Mouse (Mus musculus): ENCODE measurements around the gene Ptgs2. TPM values are rescaled to one million over a fixed set of nuclear protein-coding genes. Genes with fewer than 3 reads are reported as not detected.

Ptgs2 gene
- 10 to 100 TPM; 15.5 to 17.8 (median 16.7) TPM for total RNA-seq (2022)

DNA sequence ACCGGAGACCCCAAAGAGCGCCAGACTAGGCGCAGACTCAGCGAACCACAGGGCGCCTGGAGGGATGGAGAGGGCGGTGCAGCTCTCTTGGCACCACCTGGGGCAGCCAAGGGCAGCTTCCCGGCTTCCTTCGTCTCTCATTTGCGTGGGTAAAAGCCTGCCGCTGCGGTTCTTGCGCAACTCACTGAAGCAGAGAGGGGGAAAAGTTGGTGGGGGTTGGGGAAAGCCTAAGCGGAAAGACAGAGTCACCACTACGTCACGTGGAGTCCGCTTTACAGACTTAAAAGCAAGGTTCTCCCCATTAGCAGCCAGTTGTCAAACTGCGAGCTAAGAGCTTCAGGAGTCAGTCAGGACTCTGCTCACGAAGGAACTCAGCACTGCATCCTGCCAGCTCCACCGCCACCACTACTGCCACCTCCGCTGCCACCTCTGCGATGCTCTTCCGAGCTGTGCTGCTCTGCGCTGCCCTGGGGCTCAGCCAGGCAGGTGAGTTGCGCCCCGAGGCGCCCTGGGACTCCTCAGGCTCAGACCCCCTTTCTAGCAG lies at the start of gene Ptgs2:
Ptgs2 (plus strand) TSS at position 242 of the 544 bp plus-strand sequence.
- DNase-seq (ENCODE audit: low spot score in 2 of 2): peak; percentile 35

DNA sequence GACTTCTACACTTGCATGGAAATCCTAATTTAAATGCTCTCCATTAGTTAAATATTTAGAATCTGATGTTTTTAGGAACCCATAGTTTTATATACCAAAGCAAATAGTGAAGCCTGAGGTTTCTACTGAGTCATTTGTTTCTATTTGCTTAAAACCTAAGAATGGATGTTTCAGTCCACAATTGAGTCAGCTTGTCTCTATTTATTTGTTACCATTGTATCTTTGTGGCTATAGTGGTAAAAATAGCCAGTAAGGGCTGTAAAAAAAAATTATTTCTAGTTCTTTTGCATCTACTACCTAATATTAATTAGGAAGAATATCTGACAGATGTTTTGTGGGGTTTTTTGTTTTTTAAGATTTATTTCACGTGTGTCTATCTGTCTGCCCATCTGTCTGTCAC lies 49.6 kb upstream of the Ptgs2 start:
- no peak for DNase-seq (ENCODE audit: low spot score in 2 of 2)

DNA sequence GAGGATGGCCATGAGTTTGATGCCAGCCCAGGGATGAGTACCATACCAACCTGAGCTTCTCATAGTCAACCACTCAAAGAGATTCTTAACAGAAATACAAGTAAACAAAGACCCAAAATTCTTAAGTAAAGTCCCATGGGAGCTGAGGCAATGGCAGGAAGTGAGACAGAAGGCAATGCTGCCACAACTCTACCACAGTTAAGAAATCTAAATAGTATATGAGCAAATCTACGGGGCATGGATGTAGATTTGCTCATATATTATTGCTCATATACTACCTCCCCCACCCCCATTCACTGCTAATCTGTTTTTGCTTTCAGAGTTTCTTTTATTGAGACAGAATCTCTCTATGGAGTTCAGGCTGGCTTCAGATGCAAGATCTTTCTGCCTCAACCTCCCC lies 34.1 kb upstream of the Ptgs2 start:
- no peak for DNase-seq (ENCODE audit: low spot score in 2 of 2)

DNA sequence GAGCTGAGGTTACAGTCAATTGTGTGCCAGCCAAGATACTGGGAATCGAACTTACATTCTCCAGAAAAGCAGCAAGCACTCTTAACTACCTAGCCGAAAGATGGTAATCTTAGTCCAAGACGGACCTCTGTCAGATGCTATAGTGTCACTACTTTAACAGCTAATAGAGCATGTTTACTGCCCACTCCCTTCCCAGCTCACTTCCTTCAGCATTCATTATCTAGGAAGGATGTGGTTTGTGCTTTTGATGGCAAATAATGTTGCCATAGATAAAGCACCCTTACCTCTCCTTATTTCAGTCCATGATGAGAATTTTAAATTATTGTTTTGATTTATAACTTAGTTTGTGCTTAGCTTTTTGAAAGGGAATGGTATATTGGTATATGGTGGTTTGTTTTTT lies 27.0 kb upstream of the Ptgs2 start:
- no peak for DNase-seq (ENCODE audit: low spot score in 2 of 2)

DNA sequence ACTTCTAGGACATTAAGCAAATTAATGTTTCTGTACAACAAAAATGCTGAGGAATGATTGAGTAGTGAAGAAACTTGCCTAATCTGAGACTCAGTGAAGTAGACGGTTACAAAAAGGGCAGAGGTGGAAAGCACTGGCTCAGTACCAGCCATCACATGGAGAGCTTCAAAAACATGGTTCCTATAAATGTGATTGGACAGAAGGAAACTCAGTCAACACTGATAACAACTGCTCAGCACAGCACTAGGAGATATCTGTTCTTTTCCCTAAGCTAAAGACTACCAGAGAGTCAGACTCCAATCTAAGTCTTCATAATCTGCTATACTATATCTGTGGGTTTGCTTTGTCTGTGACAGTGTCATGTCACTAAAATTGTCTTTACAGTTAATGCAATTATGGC lies 25.2 kb upstream of the Ptgs2 start:
- DNase-seq (ENCODE audit: low spot score in 2 of 2): no peak

DNA sequence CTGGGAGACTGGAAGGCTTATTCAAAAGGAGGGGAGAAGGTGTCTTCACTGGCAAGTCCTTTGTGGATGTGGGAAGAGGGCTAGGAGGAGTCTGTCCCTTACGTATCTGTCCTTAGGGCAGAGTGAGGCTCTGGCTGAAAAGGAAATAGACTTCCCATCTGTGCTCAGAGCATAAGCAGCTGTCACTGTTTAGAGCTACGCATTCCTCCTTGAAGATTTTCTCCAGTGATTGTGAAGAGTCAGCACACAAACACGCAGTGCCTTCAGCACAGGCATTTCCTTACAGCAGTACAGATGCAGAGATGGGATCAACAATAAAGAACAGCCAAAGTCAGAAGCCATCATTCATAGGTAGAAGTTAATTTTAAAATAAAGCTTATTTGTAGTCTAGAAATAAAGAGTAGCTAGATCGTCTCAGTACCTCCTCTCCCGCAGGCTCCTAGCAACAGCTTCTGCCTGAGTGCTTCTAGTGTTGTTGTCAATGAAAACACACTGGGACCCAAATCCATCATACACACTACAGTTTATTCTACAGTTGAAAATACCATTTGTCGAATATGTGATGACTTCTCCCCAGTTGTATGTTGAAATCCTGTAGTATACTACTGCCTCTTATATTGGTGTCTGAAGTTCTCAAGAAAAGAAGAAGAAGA lies 10.7 kb upstream of the Ptgs2 start:
- DNase-seq (ENCODE audit: low spot score in 2 of 2): no peak

DNA sequence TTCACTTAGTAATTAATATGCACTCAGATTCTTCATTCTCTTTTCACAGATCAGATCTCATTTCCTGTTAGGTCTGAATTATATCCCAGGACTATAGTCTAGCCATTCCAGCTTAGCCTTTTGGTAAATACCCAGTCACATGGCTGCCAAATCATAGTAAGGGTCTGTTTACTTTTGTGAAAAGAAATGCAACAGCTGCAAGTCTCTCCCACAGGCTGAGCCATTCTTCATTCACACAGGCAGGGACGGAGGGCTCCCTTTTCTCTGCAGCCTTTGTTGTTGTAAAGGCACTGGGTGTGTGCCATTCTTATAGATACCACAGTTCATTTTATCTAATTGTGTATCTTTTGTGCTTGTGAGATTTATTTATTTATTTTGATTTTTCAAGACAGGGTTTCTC lies 9.6 kb upstream of the Ptgs2 start:
- DNase-seq (ENCODE audit: low spot score in 2 of 2): no peak

DNA sequence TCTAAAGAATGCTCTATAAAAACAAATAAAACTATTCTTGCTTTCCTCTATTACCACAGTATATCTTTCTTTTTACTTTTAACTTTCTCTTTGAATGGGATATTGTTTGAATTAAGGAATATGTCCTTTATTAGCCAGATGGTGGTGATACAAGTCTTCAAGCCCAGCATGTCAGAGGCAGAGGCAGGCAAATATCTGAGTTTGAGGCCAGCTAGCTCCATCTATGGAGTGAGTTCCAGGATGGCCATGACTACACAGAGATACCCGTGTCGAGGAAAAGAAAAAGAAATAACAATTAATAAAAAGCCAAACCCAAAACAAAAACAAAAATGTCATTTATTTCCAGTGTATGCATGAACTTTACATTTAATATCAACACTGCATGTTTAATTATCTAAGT lies 2.8 kb upstream of the Ptgs2 start:
- no peak for DNase-seq (ENCODE audit: low spot score in 2 of 2)

DNA sequence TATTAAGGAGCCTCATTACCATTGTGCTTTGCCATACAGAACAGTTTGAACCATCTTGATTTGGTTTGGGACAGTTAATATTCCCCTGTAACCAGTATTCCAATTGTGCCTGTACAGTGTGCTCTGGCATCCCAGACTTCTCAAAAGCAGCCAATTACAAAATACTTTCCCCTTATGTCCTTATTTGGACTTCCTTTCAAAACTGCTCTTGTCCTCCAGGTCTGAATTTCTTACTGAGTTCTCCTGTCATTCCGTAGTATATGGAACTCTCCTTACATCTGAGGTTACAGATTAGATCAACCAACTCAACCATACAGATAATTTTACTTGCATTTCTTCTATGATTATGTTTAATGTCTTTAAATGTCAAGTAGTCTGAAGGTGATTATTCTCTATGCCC lies 2.1 kb upstream of the Ptgs2 start:
- DNase-seq (ENCODE audit: low spot score in 2 of 2): no peak

DNA sequence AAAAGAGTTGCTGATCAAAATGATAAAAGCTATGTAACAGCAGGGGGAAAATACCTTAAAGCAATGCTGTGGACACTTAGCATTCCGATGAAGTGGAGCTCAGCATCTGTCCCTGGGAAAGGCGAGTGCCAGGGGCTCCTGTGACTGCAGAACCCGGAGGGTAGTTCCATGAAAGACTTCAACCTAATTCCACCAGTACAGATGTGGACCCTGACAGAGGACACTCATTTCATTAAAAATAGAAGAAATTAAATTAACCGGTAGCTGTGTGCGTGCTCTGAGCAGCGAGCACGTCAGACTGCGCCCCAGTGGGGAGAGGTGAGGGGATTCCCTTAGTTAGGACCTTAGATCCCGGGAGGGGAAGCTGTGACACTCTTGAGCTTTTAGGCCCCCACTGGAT lies 457 bp upstream of the Ptgs2 start:
- no peak for DNase-seq (ENCODE audit: low spot score in 2 of 2)

DNA sequence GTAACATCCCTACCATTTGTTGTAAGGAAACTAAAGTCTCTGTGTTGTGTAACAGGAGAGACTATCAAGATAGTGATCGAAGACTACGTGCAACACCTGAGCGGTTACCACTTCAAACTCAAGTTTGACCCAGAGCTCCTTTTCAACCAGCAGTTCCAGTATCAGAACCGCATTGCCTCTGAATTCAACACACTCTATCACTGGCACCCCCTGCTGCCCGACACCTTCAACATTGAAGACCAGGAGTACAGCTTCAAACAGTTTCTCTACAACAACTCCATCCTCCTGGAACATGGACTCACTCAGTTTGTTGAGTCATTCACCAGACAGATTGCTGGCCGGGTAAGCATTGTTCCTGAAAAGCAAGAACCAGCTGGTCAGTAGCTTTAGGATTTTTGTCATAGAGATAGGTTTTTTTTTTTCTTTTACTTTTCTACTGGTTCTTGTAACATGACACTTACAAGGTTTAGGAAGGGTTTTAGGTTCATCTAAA lies 4.4 kb downstream of the Ptgs2 start:
- DNase-seq (ENCODE audit: low spot score in 2 of 2): no peak

DNA sequence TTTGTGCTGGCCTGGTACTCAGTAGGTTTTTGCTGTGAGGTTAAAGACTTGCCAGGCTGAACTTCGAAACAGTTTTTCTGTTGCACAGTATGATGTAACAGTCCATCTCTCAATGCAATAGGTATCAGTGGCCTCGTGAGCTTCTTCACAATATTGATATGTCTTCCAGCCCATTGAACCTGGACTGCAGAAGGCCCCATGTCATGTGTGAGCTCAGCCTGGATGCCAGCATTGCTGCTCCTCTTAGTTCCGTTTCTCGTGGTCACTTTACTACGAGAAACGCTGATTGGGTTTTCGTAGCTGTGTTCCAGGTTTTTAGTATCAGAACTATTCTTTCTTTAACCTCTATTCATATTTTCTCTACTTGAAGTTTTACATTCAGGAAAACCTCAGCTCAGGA lies 6.9 kb downstream of the Ptgs2 start:
- DNase-seq (ENCODE audit: low spot score in 2 of 2): no peak

DNA sequence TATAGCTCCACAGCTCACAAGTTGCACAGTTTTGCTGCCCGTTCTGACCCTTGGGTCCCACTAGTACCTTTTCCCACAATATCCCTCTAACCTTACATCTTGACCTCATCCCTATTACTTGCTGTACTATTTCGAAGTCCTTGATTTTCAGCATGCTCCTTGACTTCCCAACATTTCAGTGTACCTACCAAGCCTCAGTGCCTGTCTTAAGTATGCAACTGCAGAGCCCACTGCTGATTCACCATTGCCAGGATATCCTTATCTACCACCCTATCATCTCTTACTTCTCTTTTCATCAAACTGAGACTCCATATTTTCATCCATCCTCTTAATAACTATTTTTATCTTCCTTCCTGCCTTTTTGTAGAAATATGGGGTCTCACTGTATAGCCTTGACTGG lies 9.8 kb downstream of the Ptgs2 start:
- no peak for DNase-seq (ENCODE audit: low spot score in 2 of 2)

DNA sequence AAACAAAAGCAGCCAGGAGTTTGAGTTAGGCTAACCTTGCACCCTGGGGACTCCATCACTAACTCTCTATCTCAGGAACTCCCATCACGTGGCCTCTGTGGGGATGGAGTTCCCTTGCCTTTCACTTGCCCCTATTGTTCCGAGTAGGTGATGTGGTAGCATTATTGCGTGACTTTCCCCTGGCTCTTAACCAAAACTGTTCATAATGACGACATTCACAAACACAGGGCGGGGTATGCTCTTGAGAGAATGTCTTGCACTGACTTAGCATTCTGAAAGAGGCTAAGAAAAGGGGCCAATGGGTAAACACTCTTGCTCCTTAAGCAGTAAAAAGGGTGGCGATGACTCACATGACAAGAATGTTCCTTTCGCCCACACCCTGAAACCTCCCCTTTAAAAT lies 15.5 kb downstream of the Ptgs2 start:
- DNase-seq (ENCODE audit: low spot score in 2 of 2): no peak

DNA sequence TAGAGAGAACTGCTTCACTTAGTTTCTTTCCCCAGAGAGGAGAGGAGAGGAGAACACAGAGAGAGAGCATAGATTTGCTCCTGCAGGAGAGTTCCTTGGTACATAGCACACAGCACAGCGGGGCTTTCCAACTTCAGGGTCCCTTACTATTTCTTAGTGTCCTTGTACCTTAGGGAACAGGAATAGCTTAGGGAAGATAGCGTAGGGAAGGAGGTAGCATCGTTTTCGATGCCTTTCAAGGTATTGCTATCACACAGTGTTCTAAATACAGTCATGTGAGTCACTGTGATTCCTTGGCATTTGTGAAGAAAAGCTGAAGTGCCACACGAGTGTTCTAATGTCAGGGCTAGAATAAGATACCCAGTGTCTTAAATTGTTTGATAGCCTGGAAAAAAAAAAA lies 18.5 kb downstream of the Ptgs2 start:
- DNase-seq (ENCODE audit: low spot score in 2 of 2): no peak

DNA sequence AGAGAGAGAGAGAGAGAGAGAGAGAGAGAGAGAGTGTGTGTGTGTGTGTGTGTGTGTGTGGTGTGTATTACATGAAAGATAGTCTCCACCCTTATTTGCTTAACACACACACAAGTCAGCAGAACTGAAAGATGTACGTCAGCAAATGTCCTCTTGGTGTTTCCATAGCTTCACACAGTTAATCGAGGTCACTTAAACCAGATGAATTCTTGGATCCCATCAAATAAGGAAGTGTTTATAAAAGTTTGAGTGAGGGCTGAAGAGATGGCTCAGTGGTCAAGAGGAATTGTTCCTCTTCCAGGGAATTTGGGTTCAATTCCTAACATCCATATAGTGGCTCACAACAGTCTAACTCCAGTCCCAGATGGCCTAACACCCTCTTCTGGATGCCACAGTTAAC lies 25.7 kb downstream of the Ptgs2 start:
- no peak for DNase-seq (ENCODE audit: low spot score in 2 of 2)

DNA sequence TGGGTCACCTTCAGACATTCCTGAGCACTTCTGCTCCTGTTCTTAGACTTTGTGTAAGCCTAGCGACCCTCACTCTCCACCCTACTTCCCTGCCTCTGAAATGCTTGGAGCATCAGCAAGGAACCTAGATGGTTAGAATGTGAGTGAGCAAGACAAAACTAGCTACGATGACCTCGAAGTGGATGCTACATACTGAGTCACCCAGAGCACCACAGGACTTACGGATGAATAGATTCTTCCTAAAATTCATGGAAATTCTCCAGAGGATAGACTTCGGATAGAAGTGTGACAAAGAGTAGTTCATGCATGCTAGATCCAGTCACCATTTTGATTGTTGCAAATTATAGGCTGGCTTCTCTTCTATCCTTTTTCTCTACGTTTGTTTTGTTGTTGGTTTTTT lies 30.2 kb downstream of the Ptgs2 start:
- no peak for DNase-seq (ENCODE audit: low spot score in 2 of 2)

DNA sequence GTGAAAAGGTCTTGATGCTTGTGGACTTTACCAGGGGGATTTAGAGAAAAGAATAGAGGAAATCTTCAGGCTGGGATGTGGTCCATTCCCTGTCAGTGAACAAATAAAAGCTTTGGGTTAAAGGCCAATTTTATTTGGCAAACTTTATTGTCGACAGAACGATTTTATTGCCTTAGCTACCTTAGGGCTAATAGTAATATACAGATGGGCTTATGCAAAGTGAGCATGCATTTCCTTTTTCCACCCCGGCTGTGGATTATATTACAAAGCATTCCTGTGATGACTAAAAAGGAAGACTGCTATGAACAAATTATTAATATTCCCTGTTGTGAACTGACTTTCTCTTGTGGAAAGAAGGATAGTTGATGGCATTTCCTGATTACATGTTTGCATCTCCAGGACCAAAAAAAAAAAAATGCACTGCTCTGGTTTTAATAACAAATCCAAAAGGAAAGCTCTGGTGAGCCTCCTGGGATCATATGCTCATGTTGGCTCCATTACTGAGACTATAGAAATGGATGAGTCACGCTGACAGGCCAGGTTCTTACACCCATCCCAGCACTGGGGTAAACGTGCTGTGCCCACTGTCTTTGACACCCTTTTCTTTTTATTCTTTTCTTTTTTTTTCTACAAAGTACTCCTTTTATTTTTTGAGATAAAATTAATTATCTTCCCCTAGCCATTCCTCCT lies 30.9 kb downstream of the Ptgs2 start:
- DNase-seq (ENCODE audit: low spot score in 2 of 2): no peak

DNA sequence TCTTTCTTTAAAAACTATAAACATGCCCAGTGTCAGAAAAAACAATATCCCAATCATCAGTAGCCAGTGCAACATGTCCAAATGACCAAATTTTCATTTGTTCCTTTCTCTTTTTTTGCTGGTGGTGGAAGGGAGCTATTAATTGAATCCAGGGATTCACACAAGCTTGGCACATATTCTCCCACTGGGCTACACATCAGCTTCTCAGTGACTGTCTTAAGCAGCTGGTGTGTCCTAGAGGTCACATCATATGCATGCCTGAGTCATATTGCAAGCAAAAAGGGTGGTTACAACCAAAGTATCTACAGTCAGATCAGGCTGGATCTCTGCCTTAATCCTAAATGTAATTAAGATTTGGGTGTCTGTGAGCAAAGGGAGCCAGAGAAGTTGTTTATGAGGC lies 35.5 kb downstream of the Ptgs2 start:
- DNase-seq (ENCODE audit: low spot score in 2 of 2): no peak

DNA sequence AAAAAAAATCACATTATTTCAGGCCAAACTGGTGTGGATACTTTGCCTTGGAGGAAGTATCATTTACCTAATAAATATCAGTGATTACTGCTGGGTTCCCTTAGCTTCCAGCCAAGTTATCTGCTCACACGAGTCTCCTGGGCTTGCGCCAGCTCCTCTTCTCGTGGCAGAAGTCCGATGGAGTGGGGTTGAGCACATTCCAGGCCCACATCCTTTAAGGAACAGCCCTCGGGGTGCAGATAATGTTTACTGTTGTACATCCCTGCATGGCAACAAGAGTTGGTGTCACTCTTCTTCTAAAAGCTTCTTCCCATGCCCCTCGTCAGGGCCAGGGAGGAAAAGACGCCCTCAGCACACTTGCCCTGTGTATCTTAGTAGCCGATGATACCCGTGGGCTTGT lies 39.9 kb downstream of the Ptgs2 start:
- DNase-seq (ENCODE audit: low spot score in 2 of 2): no peak

DNA sequence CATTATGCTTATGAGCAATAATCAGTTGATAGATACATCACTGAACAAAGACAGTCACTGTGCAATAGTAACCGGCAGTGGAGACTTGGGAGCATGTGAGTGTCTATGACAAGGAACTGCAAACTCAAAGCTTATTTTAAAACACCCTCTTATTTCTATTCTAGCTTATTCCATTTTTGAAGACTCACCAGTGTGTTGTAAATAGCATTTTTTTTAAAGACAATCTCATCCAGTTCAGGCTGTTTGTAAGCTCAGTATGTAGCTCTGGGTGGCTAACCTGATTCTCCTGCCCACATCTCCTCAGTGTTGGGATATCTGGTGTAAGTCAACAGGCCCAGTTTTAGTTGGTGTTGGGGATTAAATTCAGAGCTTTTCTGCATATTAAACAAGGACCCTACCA lies 42.1 kb downstream of the Ptgs2 start:
- DNase-seq (ENCODE audit: low spot score in 2 of 2): no peak

DNA sequence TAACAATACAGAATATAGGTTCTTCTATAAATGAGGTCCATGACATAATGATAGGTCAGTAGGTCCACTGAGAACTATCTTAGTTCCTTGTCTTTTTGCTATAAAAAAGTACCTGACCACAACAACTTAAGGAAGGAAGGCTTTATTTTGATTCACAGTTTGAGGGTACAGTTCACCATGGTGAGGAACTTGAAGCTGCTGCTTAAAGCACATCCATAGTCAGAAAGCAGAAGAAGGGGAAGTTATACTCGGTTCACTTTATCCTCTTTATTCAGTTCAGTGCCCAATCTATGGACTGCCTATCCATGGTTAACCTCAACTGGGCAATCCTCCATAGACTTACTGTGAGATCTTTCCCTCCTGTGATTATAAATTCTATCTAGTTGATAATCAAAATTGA lies 43.7 kb downstream of the Ptgs2 start:
- no peak for DNase-seq (ENCODE audit: low spot score in 2 of 2)

DNA sequence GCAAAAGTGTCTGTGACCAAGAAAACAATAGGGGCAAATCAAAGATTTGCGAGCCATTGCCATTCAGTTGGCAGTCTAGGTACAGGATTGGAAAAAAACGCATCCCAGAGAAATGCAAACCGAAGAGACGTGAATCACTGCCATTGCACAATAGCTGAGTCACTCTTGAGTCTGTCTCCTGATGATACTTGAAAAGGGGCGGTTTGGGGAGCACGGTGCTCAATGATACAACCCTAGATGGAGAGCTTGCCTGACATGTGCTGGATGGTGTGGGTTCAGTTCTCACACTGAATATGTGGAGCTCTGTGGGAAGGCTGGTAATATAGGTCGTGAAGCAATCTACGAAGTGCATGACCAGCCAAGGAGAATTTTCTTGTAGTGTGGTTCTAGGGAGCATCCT lies 45.2 kb downstream of the Ptgs2 start:
- no peak for DNase-seq (ENCODE audit: low spot score in 2 of 2)
